Mouse (Mus musculus) heart, adult 2 months (tissue): ENCODE data around the gene Macrod2.

Experiments used
- CTCF ChIP-seq: fragments of 200-600 bp; IDR thresholded peaks from 2 replicates; pipeline ENCODE4 v1.8.1; 2022; ENCODE audit warnings: antibody characterized with exemption, mild to moderate bottlenecking, moderate library complexity
- POLR2A ChIP-seq: fragments of 200-500 bp; IDR thresholded peaks from 2 replicates; pipeline ENCODE4 v1.6.1; 2011; ENCODE audit warnings: mild to moderate bottlenecking, low read depth, low read length, control low read depth; ENCODE audit not compliant: insufficient read depth

- no peak for TF ChIP-seq POLR2A
- TF ChIP-seq CTCF, result no peak
These were observed 817.2 kb downstream of the Macrod2 start for GRCm38 (mm10) chr2:141212291-141212690.
